Mouse (Mus musculus) hindbrain, embryonic 11.5 days (tissue): ENCODE measurements around the gene Lrrfip1. TPM values are rescaled to one million over a fixed set of nuclear protein-coding genes. Genes with fewer than 3 reads are reported as not detected.

ENCODE experiments used
- ATAC-seq: fragments of 200-750 bp; cut with Nextera tagmentation; 2 replicates; pipeline ENCODE4 v1.8.0; 2017; ENCODE audit warnings: mild to moderate bottlenecking, moderate TSS enrichment, moderate library complexity; ENCODE audit not compliant: low FRiP score
- DNase-seq: peaks from one replicate; pipeline ENCODE4 v3.0.0-alpha.2; 2015; ENCODE audit warnings: low spot score
- H3K27ac ChIP-seq: fragments of 300-500 bp; sonication (generic); 2 replicates; pipeline ENCODE4 v1.5.1; 2014; ENCODE audit warnings: mild to moderate bottlenecking, low read depth, low read length
- H3K27me3 ChIP-seq: fragments of 300-500 bp; sonication (generic); 2 replicates; pipeline ENCODE4 v1.6.1; 2014; ENCODE audit warnings: mild to moderate bottlenecking, low read length, moderate library complexity, mixed read lengths; ENCODE audit not compliant: control insufficient read depth, insufficient read depth
- H3K36me3 ChIP-seq: fragments of 300-500 bp; sonication (generic); 2 replicates; pipeline ENCODE4 v1.6.1; 2014; ENCODE audit warnings: mild to moderate bottlenecking, low read length, moderate library complexity, mixed read lengths; ENCODE audit not compliant: control insufficient read depth, insufficient read depth
- H3K4me1 ChIP-seq: fragments of 300-500 bp; sonication (generic); replicated peaks from 2 replicates; pipeline ENCODE4 v1.6.1; 2014; ENCODE audit warnings: low read length, mixed read lengths; ENCODE audit not compliant: control insufficient read depth, insufficient read depth
- H3K4me2 ChIP-seq: fragments of 300-500 bp; sonication (generic); replicated peaks from 2 replicates; pipeline ENCODE4 v1.6.1; 2014; ENCODE audit warnings: mild to moderate bottlenecking, low read depth, low read length
- H3K4me3 ChIP-seq: fragments of 300-500 bp; sonication (generic); 2 replicates; pipeline ENCODE4 v1.5.1; 2014; ENCODE audit warnings: low read depth, low read length
- H3K9ac ChIP-seq: fragments of 300-500 bp; sonication (generic); 2 replicates; pipeline ENCODE4 v1.6.1; 2014; ENCODE audit warnings: low read depth, low read length
- H3K9me3 ChIP-seq: fragments of 300-500 bp; sonication (generic); 2 replicates; pipeline ENCODE4 v1.6.1; 2016; ENCODE audit warnings: low read length; ENCODE audit not compliant: control insufficient read depth
- WGBS: fragments of 180-500 bp; shearing (Covaris S2); extraction: QIAGEN DNeasy Blood & Tissue Kit; methylation state at CpG from one replicate; pipeline ENCODE4 v1.1.7; 2014; 5-methylcytosine and 5-hydroxymethylcytosine counted together
- polyA plus RNA-seq: library from polyadenylated mRNA; unstranded; fragments of >200 nt; fragmentation: Nextera tagmentation; extraction: Ambion mirVana; gene quantifications from 2 replicates; pipeline ENCODE4 v1.2.1, GENCODE M21; 2014

The Lrrfip1 gene
- polyA plus RNA-seq, 1 experiment from 2014 or later, result 23.5 TPM

- no peak overlapping the region for H3K4me3 ChIP-seq
- WGBS, result 90% methylated on average over 3 of the region's 3 CpGs
- no peak overlapping the region for H3K27ac ChIP-seq
- DNase-seq (no peak), ATAC-seq (no peak)
- no peaks in the 10 kb centered on the region for H3K36me3 ChIP-seq
- H3K4me2 ChIP-seq, result no peak overlapping the region
- H3K9me3 ChIP-seq, result no peaks in the 10 kb centered on the region
- no peaks in the 10 kb centered on the region for H3K27me3 ChIP-seq
- no peak overlapping the region for H3K9ac ChIP-seq
- H3K4me1 ChIP-seq, result no peaks in the 10 kb centered on the region
Observed at GRCm38 (mm10) chr1:91095258-91095657, 96.7 kb downstream of the Lrrfip1 start.

- Histone ChIP-seq H3K27me3 (no peaks in the 10 kb centered on the region), H3K4me2 (no peak overlapping the region), H3K9me3 (no peaks in the 10 kb centered on the region), H3K9ac (no peak overlapping the region), H3K4me1 (no peaks in the 10 kb centered on the region), H3K4me3 (no peak overlapping the region), H3K36me3 (no peaks in the 10 kb centered on the region), H3K27ac (no peak overlapping the region)
- WGBS, result 77% methylated on average over 1 of the region's 1 CpGs
- ATAC-seq (no peak), DNase-seq (no peak)
Observed at GRCm38 (mm10) chr1:91095853-91096252, 97.3 kb downstream of the Lrrfip1 start.

- no peak overlapping the region for H3K27ac ChIP-seq
- WGBS, result 81% methylated on average over 5 of the region's 5 CpGs
Observed at GRCm38 (mm10) chr1:91096490-91096889, 98.0 kb downstream of the Lrrfip1 start.

GRCm38 (mm10) chr1:91097283-91097834, 98.8 kb downstream of the Lrrfip1 start:
- no peak for DNase-seq
- Histone ChIP-seq H3K4me3 (no peak overlapping the region), H3K4me2 (no peak overlapping the region), H3K27ac (no peak overlapping the region), H3K36me3 (no peaks in the 10 kb centered on the region), H3K9me3 (no peaks in the 10 kb centered on the region), H3K27me3 (no peaks in the 10 kb centered on the region), H3K4me1 (no peaks in the 10 kb centered on the region), H3K9ac (no peak overlapping the region)
- WGBS, result 88% methylated on average over 11 of the region's 11 CpGs
- no peak for ATAC-seq

More at GRCm38 (mm10) chr1:91096490-91096889, 98.0 kb downstream of the Lrrfip1 start:
- H3K4me1 ChIP-seq, result no peaks in the 10 kb centered on the region
- no peak for ATAC-seq
- no peaks in the 10 kb centered on the region for H3K36me3 ChIP-seq
- H3K27me3 ChIP-seq, result no peaks in the 10 kb centered on the region
- no peaks in the 10 kb centered on the region for H3K9me3 ChIP-seq
- no peak overlapping the region for H3K4me3 ChIP-seq
- H3K9ac ChIP-seq, result no peak overlapping the region
- no peak overlapping the region for H3K4me2 ChIP-seq
- no peak for DNase-seq

- Histone ChIP-seq H3K9ac (0 out of 2 replicates have a peak overlapping the region, but pooled peaks have one; percentile 23), H3K4me1 (no peaks in the 10 kb centered on the region), H3K36me3 (no peaks in the 10 kb centered on the region), H3K27ac (no peak overlapping the region; the same call in 1 of the 2 replicates), H3K4me3 (no peak overlapping the region), H3K27me3 (no peaks in the 10 kb centered on the region), H3K4me2 (no peak overlapping the region), H3K9me3 (no peaks in the 10 kb centered on the region)
- ATAC-seq, result peak; percentile 79
- peak; percentile 85 for DNase-seq
- 12% methylated on average over 6 of the region's 6 CpGs for WGBS
Observed at GRCm38 (mm10) chr1:91098887-91099286, 100.3 kb downstream of the Lrrfip1 start.

GRCm38 (mm10) chr1:91101709-91102440, 103.3 kb downstream of the Lrrfip1 start:
- no peak overlapping the region for H3K4me3 ChIP-seq
- no peak overlapping the region for H3K9ac ChIP-seq
- WGBS, result 87% methylated on average over 11 of the region's 11 CpGs
- H3K4me1 ChIP-seq, result no peaks in the 10 kb centered on the region
- DNase-seq (no peak), ATAC-seq (no peak)
- no peak overlapping the region for H3K27ac ChIP-seq
- no peak overlapping the region for H3K4me2 ChIP-seq
- no peaks in the 10 kb centered on the region for H3K36me3 ChIP-seq
- no peaks in the 10 kb centered on the region for H3K9me3 ChIP-seq
- no peaks in the 10 kb centered on the region for H3K27me3 ChIP-seq

GRCm38 (mm10) chr1:91103366-91103983, 104.9 kb downstream of the Lrrfip1 start:
- H3K27ac ChIP-seq, result no peak overlapping the region
- no peak for ATAC-seq
- no peaks in the 10 kb centered on the region for H3K9me3 ChIP-seq
- no peaks in the 10 kb centered on the region for H3K36me3 ChIP-seq
- WGBS, result 93% methylated on average over 15 of the region's 15 CpGs
- no peaks in the 10 kb centered on the region for H3K4me1 ChIP-seq
- no peaks in the 10 kb centered on the region for H3K27me3 ChIP-seq
- no peak for DNase-seq
- no peak overlapping the region for H3K4me2 ChIP-seq
- H3K9ac ChIP-seq, result no peak overlapping the region
- no peak overlapping the region for H3K4me3 ChIP-seq

GRCm38 (mm10) chr1:91107548-91107947, 109.0 kb downstream of the Lrrfip1 start:
- no peak overlapping the region for H3K4me3 ChIP-seq
- no peak overlapping the region for H3K27ac ChIP-seq
- ATAC-seq (no peak), DNase-seq (no peak)
- H3K27me3 ChIP-seq, result no peaks in the 10 kb centered on the region
- no peaks in the 10 kb centered on the region for H3K36me3 ChIP-seq
- no peaks in the 10 kb centered on the region for H3K4me1 ChIP-seq
- H3K9me3 ChIP-seq, result no peaks in the 10 kb centered on the region
- no peak overlapping the region for H3K9ac ChIP-seq
- H3K4me2 ChIP-seq, result no peak overlapping the region
- WGBS, result 75% methylated on average over 5 of the region's 5 CpGs

- Histone ChIP-seq H3K4me2 (no peak overlapping the region), H3K36me3 (no peaks in the 10 kb centered on the region), H3K9ac (no peak overlapping the region), H3K27ac (no peak overlapping the region), H3K9me3 (no peaks in the 10 kb centered on the region), H3K4me1 (no peaks in the 10 kb centered on the region), H3K27me3 (no peaks in the 10 kb centered on the region), H3K4me3 (no peak overlapping the region)
- 68% methylated on average over 4 of the region's 4 CpGs for WGBS
- DNase-seq, result no peak
- no peak for ATAC-seq
Observed at GRCm38 (mm10) chr1:91109302-91109701, 110.8 kb downstream of the Lrrfip1 start.
